Mouse (Mus musculus): ENCODE data around the gene Trf. TPM values are rescaled to one million over a fixed set of nuclear protein-coding genes. Genes with fewer than 3 reads are reported as not detected.

Gene Trf
- 508 and 688 TPM in 2 replicates for polyA plus RNA-seq (2021; fragmentation: Nextera tagmentation)
- long read RNA-seq, experiment 1, transcript Trf-201 (17 exons, 2,571 nt), result major isoform, 6,524 of 6,885 reads
- long read RNA-seq, experiment 1, partial matches to known transcripts, result 167 of 6,885 reads
- long read RNA-seq, experiment 1, other reads (novel, unspliced or antisense), result 192 of 6,885 reads
- long read RNA-seq, experiment 2, transcript Trf-201 (17 exons, 2,571 nt), result major isoform, 975 of 1,198 reads
- long read RNA-seq, experiment 2, transcript Trf-209 (3 exons, 433 nt), result minor isoform, 23 of 1,198 reads
- long read RNA-seq, experiment 2, partial matches to known transcripts, result 146 of 1,198 reads
- long read RNA-seq, experiment 2, other reads (novel, unspliced or antisense), result 54 of 1,198 reads

GRCm38 (mm10) chr9:103230151-103230951, at the start of gene Trf, which contains the start of gene Gm20425:
TSS of gene Trf (minus strand) at chr9:103230444.
TSS of gene Gm20425 (minus strand) at chr9:103230307.

GRCm38 (mm10) chr9:103201561-103202260, 28.5 kb downstream of the Trf start, which contains the start of gene Srprb:
TSS of gene Srprb (minus strand) at chr9:103202137.

Other genes with a start within 250 kb of the Trf start
- gene Slco2a1, start 241.7 kb downstream of the Trf start, polyA plus RNA-seq (2021; fragmentation: Nextera tagmentation), result 0.18 and 0.60 TPM in 2 replicates
- gene Rab6b, start 118.7 kb downstream of the Trf start, polyA plus RNA-seq (2021; fragmentation: Nextera tagmentation), result 121 and 131 TPM in 2 replicates
- 24.5 and 30.3 TPM in 2 replicates for gene Srprb, start 28.3 kb downstream of the Trf start, polyA plus RNA-seq (2021; fragmentation: Nextera tagmentation)
- 1.5 TPM in 1 of 2 replicates, not detected in the other for gene Gm20425, start 137 bp downstream of the Trf start, polyA plus RNA-seq (2021; fragmentation: Nextera tagmentation)
- 0.21 TPM in 1 of 2 replicates, not detected in the other for gene 1300017J02Rik, start 74.6 kb upstream of the Trf start, polyA plus RNA-seq (2021; fragmentation: Nextera tagmentation)
- 1.6 and 3.4 TPM in 2 replicates for gene Topbp1, start 74.8 kb upstream of the Trf start, polyA plus RNA-seq (2021; fragmentation: Nextera tagmentation)
- gene Cdv3, start 135.4 kb upstream of the Trf start, polyA plus RNA-seq (2021; fragmentation: Nextera tagmentation), result 43.2 and 52.8 TPM in 2 replicates
- 5.2 and 5.5 TPM in 2 replicates for gene Bfsp2, start 250.0 kb upstream of the Trf start, polyA plus RNA-seq (2021; fragmentation: Nextera tagmentation)

Data from left cerebral cortex, adult 6 months (tissue).